Mouse (Mus musculus): ENCODE measurements around the gene Gpx5.

DNA sequence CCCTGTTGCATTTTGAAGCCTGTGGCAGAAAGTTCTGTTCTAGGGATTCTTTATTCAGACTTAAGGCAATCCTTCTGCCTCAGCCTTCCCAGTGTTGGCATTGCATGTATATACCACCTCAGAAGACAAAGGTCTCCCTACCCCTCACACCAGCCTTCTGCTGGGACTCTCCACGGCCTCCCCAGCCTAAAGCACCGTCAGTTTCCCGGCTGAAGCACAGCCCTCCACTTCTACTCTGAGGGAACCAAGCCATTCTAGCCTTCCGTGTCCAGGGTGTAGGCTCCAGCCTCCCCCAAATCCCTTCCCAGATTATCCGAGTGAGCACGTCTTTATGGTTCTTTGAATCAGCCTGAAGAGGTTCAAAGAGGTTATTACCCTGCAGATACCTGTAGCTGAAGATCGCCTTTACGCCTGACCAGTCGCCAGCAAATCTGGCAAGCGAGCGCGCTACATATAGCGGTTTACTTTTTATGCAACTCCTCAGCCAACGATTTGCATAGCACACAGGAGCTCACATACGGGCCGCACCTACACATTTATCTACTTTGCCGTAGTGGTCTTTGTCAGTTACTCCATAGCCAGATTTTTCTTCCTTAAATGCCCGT is 29.5 kb upstream of the Gpx5 start:
- TF ChIP-seq CTCF (conservative IDR thresholded peaks at IDR 0.05; ENCODE audit: insufficient read depth, insufficient read length, low read depth, low read length) (no peak), POLR2A (IDR thresholded peaks at IDR 0.05; ENCODE audit: low read depth, low read length) (no peak)

Measured in kidney, adult 2 months (tissue).